Mouse (Mus musculus): ENCODE data around the gene Cd3e.

The Cd3e gene

GRCm38 (mm10) chr9:45018031-45018430 lies 8.6 kb upstream of the Cd3e start:
- DNase-seq (ENCODE audit: low spot score in 2 of 2), result no peak

- DNase-seq (ENCODE audit: low spot score in 2 of 2), result no peak
These were observed 6.4 kb upstream of the Cd3e start for GRCm38 (mm10) chr9:45015841-45016240.

- no peak for DNase-seq (ENCODE audit: low spot score in 2 of 2)
These were observed 5.5 kb upstream of the Cd3e start for GRCm38 (mm10) chr9:45014879-45015278.

GRCm38 (mm10) chr9:45011291-45011690 lies 1.9 kb upstream of the Cd3e start:
- DNase-seq (ENCODE audit: low spot score in 2 of 2), result no peak

GRCm38 (mm10) chr9:45010461-45010860 lies 1.0 kb upstream of the Cd3e start:
- no peak for DNase-seq (ENCODE audit: low spot score in 2 of 2)

- DNase-seq (ENCODE audit: low spot score in 2 of 2), result no peak
These were observed 1.1 kb downstream of the Cd3e start for GRCm38 (mm10) chr9:45008342-45008741.

GRCm38 (mm10) chr9:45007404-45007803 lies 2.0 kb downstream of the Cd3e start:
- DNase-seq (ENCODE audit: low spot score in 2 of 2), result no peak

GRCm38 (mm10) chr9:45000249-45000648 lies 9.2 kb downstream of the Cd3e start:
- no peak for DNase-seq (ENCODE audit: low spot score in 2 of 2)

- no peak for DNase-seq (ENCODE audit: low spot score in 2 of 2)
These were observed 9.7 kb downstream of the Cd3e start for GRCm38 (mm10) chr9:44999776-45000175.

GRCm38 (mm10) chr9:44999171-44999570 lies 10.3 kb downstream of the Cd3e start:
- no peak for DNase-seq (ENCODE audit: low spot score in 2 of 2)

GRCm38 (mm10) chr9:44998138-44998537 lies 11.3 kb downstream of the Cd3e start:
- no peak for DNase-seq (ENCODE audit: low spot score in 2 of 2)

- no peak for DNase-seq (ENCODE audit: low spot score in 2 of 2)
These were observed 12.8 kb downstream of the Cd3e start for GRCm38 (mm10) chr9:44996590-44996989.

- DNase-seq (ENCODE audit: low spot score in 2 of 2), result no peak
These were observed 14.5 kb downstream of the Cd3e start for GRCm38 (mm10) chr9:44994962-44995361.

- no peak for DNase-seq (ENCODE audit: low spot score in 2 of 2)
These were observed 16.2 kb downstream of the Cd3e start for GRCm38 (mm10) chr9:44993268-44993667.

GRCm38 (mm10) chr9:44992271-44992670 lies 17.2 kb downstream of the Cd3e start:
- DNase-seq (ENCODE audit: low spot score in 2 of 2), result no peak

GRCm38 (mm10) chr9:44991821-44992220 lies 17.6 kb downstream of the Cd3e start:
- DNase-seq (ENCODE audit: low spot score in 2 of 2), result no peak

GRCm38 (mm10) chr9:44986976-44987375 lies 22.5 kb downstream of the Cd3e start:
- DNase-seq (ENCODE audit: low spot score in 2 of 2), result no peak

GRCm38 (mm10) chr9:44986242-44986781 lies 23.1 kb downstream of the Cd3e start:
- no peak for DNase-seq (ENCODE audit: low spot score in 2 of 2)

GRCm38 (mm10) chr9:44985721-44986161 lies 23.7 kb downstream of the Cd3e start:
- no peak for DNase-seq (ENCODE audit: low spot score in 2 of 2)

- no peak for DNase-seq (ENCODE audit: low spot score in 2 of 2)
These were observed 26.4 kb downstream of the Cd3e start for GRCm38 (mm10) chr9:44983001-44983400.

GRCm38 (mm10) chr9:44982531-44982930 lies 26.9 kb downstream of the Cd3e start:
- DNase-seq (ENCODE audit: low spot score in 2 of 2), result no peak

GRCm38 (mm10) chr9:44982081-44982480 lies 27.3 kb downstream of the Cd3e start:
- no peak for DNase-seq (ENCODE audit: low spot score in 2 of 2)

- DNase-seq (ENCODE audit: low spot score in 2 of 2), result no peak
These were observed 27.8 kb downstream of the Cd3e start, which contains the start of gene Cd3d for GRCm38 (mm10) chr9:44981676-44982075. Gene Cd3d, plus strand, starts transcription at chr9:44981786.

- DNase-seq (ENCODE audit: low spot score in 2 of 2), result no peak
These were observed 28.3 kb downstream of the Cd3e start for GRCm38 (mm10) chr9:44981104-44981503.
